Mouse (Mus musculus): Measurements from ENCODE around the gene Pgp.

Gene Pgp

DNA sequence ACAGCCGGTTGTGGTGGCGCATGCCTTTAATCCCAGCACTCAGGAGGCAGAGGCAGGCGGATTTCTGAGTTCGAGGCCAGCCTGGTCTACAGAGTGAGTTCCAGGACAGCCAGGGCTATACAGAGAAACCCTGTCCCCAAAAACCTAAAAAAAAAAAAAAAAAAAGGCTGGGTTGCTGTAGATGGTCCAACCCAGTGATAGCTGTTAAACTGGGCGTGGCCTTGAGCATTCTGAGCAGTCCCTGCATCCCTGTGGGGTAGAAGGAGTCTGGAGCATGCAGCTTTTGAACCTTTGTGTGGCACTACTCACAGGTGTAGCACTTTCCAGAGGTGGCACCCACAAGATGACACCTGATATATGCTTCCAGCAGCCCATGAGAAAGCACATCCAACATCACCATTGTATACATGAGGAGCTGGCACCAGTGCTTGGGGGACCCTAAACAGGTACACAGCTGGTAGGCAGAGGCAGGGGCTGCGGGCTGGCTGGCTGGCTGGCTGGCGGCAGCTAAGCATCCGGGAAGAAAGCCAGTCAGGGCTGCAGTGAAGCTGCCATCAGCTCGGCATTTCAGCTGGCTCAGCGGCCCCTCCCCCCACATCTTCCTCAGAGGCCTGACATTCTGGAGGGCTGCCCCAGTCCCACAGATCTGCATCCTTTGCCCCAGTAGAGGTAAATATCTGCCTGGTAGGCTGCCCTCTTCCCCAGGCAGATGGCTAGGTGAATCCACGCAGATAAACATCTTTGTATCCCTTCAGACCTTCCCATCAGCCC lies 15.1 kb downstream of the Pgp start:
- DNase-seq (ENCODE audit: low spot score), result no peak

DNA sequence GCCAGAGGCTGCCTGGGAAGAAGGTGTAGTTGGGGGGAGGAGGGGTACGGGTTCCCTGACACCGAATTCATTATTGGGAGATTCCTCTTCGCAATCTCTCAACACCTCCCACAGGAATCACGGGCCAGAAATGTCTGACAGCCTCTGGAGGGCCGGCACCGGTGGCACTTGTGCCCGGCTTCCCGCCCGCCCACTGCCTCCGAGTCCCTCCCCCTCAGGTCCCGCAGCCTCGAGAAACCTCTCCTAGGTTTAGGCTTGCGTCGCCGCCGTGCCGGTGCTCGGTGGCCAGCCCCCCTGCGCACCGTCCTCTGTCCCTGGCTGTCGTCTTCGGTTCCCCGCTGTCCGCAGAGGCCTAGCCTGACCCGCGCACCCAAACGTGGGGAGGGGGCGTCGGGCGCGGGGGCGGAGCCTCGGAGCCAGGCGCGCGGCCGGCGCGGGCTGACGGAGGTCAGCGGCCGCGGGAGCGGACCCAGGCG lies 18.0 kb downstream of the Pgp start, which contains the start of gene Caskin1:
TSS of gene Caskin1 (plus strand) at position 416 of the 476 bp plus-strand sequence.
- no peak for DNase-seq (ENCODE audit: low spot score)

DNA sequence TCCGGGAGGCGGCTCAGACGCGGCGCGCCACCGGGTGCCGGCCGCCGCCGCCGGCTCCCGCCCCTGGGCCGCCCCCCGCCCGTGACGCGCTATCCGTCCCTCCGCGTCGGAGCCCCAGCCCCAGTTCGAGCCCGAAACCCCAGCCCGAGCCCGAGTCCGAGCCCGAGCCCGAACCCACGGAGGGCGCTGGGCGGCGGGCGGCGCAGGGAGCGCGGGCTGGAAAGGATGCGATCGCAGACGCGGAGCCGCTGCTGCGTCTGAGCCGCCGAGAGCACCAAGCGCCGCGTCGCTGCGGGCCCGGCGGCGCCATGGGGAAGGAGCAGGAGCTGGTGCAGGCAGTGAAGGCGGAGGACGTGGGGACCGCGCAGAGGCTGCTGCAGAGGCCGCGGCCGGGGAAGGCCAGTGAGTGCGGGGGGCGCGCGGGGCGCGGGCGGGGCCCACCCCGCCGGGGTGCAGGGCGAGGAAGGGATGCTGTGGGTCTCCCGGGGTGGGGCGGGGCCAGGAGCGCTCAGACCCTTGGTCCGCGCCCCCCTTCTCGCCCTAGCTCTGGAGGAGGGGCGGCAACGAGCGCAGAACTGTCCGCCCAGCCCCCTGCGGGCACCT lies 18.6 kb downstream of the Pgp start:
- DNase-seq (ENCODE audit: low spot score), result no peak

DNA sequence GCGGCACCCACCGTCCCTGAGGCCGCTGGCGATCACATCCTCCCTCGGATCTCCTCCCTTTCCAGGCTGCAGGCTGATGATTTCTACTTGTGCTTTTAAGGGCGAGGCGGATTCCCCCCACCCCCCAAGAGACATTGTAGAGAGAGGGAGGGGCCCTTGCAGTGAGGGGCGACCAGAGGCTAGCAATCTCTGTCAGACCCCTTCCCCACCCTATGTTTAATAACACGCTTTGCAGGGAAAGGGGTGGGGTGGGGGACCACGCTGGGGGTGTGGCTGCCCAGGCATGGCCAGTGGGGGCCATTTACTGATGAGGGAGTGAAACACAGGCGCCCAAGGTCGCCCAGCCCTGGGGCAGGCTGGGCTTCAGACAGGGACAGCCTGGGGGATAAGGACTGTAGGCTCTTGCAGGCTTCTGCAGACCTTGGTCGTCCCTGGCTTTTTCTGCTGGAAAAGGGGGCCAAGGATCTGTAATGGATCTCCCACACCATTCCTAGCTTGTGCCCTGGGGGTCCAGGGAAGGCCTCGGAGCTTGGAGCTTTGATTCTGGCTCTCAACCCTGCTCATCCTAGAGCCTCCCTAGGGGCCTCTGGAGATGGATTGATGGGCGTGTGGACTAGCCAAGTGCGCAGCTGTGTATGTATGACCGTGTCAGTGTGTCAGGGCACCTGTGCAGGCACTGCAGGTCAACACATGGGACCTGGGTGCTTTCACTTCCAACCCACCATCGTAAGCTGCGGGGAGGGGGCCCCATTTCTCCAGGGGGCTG lies 19.3 kb downstream of the Pgp start:
- DNase-seq (ENCODE audit: low spot score), result no peak

DNA sequence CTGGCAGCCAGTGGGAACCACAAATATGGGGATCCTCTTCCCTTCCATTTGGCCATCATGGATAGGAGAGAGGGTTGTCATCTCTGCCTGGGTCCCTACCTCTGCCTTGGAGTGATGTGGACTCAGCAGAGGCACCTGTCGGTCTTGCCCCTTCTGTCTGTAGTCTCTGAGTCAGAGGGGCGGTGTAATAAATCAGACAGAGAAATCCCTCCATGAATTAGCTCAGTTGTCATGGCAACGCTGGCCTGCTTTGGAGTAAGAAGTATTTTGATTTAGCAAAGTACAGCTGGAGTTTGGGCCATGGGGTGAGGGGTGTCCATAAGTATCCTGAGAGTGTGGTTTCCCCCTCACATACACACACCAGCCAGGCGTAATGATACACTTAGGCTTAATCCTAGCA lies 20.2 kb downstream of the Pgp start:
- no peak for DNase-seq (ENCODE audit: low spot score)

DNA sequence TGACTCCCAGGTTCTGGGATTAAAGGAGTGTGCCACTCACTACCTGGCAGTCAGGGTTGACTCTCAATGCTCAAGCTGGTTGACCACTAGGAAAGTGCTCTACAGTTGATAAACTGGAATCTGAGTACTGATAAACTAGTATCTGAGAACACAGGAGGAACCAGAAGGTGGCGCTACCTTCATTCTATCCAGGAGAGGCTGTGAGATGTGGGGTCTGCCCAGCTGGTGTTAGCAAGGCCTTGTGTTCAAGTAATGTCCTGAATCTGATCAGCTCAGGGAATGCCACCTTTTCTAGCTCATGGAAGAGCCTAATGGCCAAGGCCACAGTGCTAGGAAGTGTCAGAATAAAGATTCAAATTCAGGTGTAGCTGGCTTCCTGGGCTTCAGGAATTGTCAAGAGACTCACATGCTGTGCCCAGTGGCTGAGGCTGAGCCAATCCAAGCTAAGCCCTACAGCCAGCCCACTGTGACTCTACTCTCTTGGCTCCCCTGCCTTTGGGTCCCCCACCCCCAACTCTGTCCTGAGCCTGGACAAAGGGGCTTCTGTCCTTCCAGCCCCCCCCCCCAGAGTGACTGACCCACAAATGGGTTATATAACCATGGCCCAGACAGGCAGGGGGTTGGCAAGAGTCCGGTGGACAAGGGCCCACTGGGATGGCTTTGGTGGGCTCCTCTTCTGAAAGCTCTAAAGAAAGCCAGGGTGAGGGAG lies 24.6 kb downstream of the Pgp start:
- DNase-seq (ENCODE audit: low spot score), result no peak

DNA sequence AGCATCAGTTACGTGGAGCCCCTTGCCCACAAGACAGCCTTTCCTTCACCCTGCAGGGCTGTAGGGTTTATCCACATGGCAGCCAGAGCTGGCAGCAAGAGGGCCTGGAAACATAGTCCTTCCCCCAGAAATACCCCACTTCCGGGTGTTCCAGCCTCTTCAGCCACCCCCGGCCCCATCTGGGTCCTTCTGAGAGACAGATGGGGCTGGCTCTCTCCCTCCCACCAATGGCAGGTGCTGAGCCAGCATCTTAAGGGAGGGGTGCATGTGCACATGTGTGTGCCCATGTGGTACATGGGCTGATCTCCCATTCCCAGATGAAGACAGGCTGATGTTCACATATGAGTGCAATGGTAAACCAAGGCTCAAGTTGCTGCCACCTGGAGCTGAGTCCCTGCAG lies 25.3 kb downstream of the Pgp start:
- no peak for DNase-seq (ENCODE audit: low spot score)

DNA sequence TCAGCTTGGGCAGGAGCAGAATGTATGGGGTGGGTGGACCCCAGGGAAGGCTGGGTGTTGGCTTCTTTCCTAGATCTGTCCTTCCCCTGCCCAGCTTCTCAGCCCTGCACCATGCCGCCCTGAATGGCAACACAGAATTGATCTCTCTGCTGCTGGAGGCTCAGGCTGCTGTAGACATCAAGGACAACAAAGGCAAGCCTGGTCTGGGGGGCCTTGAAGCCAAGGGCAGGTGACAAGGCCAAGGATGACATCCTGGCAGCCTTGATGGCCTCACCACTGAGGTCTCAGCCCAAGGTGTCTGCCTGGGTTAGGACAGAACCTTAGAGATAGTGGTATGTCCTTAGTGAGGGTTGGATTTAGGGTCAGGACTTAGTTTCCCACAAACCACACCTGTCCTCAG lies 25.8 kb downstream of the Pgp start:
- no peak for DNase-seq (ENCODE audit: low spot score)

DNA sequence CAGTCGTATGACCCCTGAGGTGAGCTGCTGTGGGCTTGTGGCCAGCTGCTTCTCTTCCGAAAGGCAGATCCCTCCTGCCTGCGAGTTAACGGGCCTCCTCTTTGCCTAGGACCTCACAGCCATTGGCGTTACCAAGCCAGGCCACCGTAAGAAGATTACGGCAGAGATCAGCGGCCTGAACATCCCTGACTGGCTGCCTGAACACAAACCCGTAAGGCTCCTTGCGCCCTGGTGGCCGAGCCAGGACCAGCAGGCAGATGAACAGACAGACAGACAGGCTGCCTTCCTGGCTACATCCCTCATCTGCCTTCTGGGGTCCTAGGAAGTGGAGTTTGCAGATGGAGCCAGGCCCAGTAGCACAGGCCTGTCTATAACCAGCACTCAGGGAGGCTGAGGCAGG lies 32.0 kb downstream of the Pgp start:
- DNase-seq (ENCODE audit: low spot score), result no peak

DNA sequence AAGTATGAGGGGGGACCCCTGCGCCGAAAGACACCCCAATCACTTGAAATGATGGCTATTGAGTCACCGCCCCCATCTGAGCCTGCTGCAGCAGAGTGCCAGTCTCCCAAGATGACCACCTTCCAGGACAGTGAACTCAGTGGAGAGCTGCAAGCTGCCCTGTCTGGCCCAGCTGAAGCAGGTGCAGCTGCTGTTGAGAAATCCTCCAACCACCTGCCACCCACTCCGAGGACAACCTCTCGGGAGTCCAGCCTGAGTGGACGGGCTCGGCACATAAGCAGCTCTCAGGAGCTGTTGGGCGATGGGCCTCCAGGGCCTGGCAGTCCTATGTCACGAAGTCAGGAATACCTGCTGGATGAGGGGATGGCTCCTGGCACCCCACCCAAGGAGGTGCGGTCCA lies 33.9 kb downstream of the Pgp start:
- no peak for DNase-seq (ENCODE audit: low spot score)

DNA sequence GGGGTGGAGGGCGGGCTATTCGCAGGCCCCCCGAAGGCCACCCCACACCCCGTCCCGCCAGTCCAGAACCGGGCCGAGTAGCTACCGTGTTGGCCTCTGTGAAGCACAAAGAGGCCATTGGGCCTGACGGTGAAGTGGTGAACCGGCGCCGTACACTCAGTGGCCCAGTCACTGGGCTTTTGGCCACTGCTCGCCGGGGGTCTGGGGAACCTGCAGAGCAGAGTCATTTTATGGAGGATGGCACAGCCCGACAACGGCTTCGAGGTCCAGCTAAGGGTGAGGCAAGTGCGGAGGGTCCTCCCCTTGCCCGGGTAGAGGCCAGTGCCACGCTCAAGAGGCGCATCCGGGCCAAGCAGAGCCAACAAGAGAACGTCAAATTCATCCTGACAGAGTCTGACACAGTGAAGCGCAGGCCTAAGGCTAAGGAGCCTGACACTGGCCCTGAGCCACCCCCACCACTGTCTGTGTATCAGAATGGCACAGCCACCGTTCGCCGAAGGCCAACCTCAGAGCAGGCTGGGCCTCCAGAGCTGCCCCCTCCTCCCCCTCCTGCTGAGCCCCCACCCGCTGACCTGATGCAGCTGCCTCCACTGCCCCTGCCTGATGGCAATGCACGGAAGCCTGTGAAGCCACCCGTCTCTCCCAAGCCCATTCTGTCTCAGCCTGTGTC lies 35.2 kb downstream of the Pgp start:
- DNase-seq (ENCODE audit: low spot score), result no peak

DNA sequence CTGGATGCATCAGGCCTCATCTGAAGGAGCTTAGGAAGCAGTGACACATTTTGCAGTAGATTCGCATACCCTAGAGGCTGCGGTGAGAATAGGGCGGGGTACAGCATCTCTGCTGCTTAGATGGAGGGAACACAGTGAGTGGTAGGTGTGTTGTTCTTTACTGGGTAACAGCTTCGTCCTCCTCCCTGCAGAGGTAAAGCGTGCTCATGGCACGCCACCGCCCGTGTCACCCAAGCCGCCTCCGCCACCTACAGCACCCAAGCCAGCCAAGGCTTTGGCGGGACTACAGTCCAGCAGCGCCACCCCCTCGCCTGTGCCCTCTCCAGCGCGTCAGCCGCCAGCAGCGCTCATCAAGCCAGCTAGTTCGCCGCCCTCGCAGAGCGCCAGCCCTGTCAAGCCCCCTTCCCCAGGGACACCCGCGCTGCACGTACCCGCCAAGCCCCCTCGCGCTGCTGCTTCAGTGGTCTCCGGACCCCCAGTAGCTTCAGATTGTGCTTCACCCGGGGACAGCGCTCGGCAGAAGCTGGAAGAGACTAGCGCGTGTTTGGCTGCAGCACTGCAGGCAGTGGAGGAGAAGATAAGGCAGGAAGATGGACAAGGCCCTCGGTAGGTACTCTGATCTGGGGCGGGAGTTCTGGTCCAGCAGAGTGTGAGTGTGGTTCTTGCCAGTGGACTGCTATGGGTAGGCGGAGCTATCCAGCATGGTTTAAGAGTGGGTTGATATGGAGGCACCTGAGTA lies 36.3 kb downstream of the Pgp start:
- no peak for DNase-seq (ENCODE audit: low spot score)

DNA sequence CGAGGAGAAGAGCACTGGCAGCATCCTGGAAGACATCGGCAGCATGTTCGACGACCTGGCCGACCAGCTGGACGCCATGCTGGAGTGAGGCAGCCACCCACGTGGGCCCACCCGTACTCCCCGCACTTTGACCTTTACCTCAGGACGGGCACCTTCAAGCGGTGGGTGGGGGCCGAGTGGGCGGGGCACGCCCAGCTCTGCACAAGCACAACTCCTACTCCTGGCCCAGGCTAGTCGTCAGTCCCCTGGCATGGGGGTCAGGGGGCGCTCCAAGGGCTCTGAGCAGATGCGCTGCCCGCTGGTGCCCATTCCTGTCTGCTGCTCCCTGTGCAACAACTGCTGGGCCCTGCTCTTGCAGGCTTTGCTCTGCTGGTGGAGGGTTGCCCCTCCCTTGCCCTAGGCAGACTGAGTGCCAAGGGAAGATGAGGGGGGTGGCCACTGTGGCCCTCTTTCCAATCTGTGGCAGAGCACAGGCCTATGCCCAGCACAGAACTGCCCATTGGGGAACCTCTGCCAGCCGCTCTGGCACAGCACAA lies 37.0 kb downstream of the Pgp start:
- no peak for DNase-seq (ENCODE audit: low spot score)

DNA sequence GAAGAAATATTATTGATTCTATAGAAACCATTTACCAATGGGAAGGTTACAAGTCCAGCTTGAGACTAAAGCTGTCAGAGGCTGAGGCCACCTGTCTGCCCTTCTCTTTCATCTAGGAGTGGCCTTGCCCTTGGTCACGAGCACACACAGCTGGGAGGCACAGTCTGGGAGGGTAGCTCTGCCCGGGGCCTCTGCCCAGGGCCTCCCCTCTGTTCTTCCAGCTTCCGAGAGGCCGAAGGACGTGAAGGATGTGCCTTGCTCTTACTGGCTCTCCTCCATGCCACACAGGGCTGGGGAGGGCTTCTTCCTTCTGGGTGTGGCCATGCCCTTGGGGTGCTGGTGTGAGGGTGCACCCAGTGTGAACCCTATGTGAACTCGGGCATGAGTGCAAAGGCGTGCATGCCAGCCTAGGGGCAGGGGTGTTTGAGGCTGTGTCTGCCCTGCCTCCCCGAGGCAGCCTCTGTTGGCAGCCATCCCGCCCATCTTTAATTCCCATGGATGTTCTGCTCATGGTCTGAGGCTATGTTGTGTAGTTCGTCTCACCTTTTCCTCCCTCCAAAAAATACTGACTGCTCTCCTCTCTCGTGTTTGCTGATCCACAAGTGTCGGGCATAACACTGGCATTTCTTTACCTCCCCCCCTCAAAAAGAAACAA lies 37.7 kb downstream of the Pgp start:
- no peak for DNase-seq (ENCODE audit: low spot score)

DNA sequence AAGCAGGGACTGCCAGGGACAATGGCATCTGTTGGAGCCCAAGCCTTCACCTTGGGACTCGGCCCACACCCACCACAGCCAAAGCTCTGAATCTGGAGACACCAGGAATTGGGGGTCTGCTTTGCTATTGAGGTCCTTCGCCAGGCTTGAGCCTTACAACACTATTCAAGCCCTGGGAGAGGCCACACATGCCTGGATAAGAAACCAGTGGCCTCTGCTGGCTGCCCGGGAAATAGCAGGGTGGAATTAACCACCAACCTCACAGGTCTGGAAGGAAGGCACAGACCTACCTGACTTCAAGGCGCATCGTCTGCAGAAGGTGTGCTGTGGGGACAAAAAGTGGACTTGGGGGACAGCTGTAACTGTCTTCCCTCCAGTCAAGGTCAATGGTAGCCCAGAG lies 43.4 kb downstream of the Pgp start:
- DNase-seq (ENCODE audit: low spot score), result no peak

DNA sequence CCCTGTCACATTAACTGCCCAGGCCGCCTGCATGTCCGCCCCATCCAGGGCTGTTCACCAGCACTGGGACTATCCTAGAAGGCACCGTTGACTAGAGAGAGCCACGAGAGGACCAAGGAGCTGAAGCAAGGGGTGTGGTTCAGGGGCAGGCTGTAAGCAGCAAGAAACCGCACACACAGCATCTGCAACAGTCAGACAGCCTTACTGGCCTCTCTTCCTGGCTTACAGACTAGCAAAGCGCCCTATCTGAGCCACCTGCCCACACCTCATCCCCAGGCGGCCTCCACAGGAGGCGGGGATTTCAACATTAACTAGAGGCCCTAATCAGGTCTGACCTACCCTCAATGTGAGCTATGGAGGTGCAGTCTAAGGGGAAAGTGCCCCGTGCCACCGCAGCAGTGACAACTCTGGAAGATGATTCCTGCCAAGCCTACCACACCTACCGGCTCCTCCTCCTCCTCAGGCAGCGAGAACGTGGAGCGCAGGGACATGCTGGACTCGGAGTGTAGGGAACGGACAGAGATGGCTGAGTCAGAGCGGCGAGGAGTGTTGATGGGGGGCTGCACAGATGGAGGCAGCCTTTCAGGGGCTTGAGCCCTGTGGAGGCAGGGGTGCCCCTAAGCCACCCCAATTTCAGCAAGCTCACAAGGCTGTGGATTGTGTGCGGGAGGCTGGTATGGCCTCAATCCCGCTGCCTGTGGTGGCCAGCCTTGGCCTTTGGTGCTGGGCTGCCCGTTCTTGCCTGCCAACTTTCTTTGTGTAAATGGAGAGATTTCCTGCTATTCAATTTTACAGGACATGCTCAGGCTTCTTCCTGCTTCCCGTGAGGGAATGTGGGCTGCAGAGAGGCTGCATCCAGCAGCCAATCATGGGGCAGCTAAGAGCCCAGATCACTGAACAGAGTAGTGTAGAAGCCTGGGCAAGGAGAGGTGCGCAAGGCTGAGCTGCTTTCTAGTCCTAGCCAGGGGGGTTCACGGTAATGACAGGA lies 44.4 kb downstream of the Pgp start:
- no peak for DNase-seq (ENCODE audit: low spot score)

DNA sequence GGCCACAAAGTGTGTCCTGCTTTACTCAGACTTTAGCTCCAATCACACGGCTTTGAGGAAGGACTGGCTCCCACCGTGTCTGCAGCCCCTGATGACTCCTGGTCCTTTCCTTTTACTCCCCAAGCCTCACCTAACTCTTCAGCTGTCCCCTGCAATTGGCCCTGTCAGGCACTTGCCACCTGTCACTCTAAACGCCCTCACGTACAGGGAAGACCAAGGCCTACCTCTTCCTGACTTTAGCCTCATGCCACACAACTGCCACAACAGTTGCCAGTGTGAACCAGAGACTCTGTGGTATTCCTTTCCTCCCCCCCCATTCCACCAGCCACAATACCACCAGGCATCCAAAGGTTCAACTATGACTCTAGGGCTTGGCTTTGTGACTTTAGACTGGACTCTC lies 50.3 kb downstream of the Pgp start:
- no peak for DNase-seq (ENCODE audit: low spot score)

All from spleen, adult 12 weeks (tissue).